Mouse (Mus musculus) ES-E14 (cell line): ENCODE measurements around the gene Upk3b.

Source experiments
- CHD2 ChIP-seq: IDR thresholded peaks from 2 replicates; pipeline ENCODE4 v1.6.1; 2014; ENCODE audit warnings: mild to moderate bottlenecking, low read depth, low read length, inconsistent platforms
- HCFC1 ChIP-seq: IDR thresholded peaks from 2 replicates; pipeline ENCODE4 v1.6.1; 2012; ENCODE audit warnings: low read length, inconsistent platforms, borderline replicate concordance; ENCODE audit not compliant: insufficient read depth
- ZC3H11A ChIP-seq: IDR thresholded peaks from 2 replicates; pipeline ENCODE4 v1.6.1; 2012; ENCODE audit warnings: low read depth, mild to moderate bottlenecking, inconsistent platforms, low read length, borderline replicate concordance

DNA sequence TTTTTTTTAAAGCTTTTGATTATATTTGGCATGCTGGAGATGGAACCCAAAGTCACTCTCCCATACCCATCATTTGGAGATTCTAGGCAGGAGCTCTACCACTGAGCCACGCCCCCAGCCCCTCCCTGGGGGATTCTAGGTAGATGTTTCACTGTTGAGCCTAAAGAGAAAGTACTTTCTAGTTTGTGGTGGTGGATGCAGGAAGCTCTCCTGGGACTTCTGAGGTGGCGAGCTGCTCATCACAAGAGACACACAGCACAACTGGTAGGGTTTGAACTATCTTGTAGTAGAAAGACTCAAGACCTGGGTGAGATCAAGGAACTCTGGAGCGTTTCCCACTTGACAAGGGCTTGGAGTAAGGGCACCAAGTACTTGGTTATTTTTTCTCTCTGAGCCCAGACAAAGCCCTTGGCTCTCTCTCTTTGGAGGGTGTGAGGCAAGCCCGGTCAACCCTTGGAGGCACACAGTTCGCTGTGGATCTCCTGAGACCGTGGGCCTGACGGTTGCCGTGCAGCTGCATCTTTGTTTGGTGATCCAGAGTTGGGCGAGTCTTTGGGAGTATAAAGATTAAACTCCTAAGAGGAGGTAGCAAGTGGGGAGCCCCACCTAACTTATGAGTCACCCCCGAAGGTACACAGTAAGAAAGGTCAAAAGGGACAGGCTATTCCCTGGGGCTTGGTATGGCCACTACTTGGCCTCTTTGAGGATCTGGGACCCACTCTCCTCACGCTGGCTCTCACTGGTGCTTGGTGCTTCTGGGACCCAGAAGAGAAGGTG is 16.2 kb downstream of the Upk3b start, which contains the start of gene Upk3bl:
- no peak for TF ChIP-seq HCFC1
- TF ChIP-seq ZC3H11A, result no peak
- no peak for TF ChIP-seq CHD2
